Mouse (Mus musculus) spleen, postnatal 0 days (tissue): ENCODE data around the gene Fam167b. TPM values are rescaled to one million over a fixed set of nuclear protein-coding genes. Genes with fewer than 3 reads are reported as not detected.

Experiments used
- polyA plus RNA-seq: library from polyadenylated mRNA; unstranded; fragments of >200 nt; fragmentation: Nextera tagmentation; extraction: Ambion mirVana; gene quantifications from 2 replicates; pipeline ENCODE4 v1.2.1, GENCODE M21; 2015

Gene Fam167b
- polyA plus RNA-seq, result 11.2 and 17.2 TPM in 2 replicates

GRCm38 (mm10) chr4:129578466-129578865, at the start of gene Fam167b:
Gene Fam167b, minus strand, starts transcription at chr4:129578549.

GRCm38 (mm10) chr4:129623681-129624091, 45.3 kb upstream of the Fam167b start, which contains the start of gene Ccdc28b:
Gene Ccdc28b, minus strand, starts transcription at chr4:129623947.

DNA sequence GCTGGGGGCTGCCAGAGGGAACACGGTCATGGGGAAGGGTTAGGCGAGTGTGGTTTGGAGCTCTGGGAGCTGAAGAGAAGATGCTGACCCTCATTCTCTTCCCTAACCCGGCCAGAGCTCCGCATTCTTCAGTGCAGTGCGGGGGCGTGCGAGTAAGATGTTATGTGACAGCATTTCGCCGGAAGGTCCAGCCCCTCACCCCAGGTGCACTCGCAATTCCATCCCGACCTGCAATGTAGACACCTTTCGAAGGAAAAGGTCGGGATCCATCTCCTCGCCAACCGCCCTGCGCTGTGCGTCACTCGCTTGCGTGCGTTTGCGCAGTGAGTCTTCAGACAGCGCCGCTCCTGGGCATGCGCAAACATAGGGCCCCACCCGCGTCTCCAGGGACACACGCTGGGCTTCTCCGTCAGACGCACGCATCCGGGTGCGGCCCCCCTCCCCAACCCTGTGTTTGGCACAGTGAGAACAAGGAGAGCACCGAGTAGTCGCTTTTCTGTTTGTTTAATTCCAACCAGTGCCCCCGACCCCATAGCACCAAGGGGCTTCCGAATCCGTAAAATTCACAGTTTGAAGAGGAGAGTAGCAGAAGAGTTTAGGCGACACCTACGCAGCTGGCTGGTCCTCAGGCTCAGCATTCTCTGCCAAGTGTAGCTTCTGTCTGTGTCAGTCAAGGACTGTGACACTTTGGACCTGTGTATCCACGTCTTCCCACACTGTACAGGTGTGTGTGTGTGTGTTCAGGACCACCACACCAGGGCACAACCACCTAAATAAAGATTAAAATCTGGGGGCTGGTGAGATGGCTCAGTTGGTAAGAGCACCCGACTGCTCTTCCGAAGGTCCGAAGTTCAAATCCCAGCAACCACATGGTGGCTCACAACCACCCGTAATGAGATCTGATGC, 40.7 kb upstream of the Fam167b start, which contains the start of gene Iqcc:
Iqcc (minus strand) TSS at position 314 of the 906 bp plus-strand sequence.

DNA sequence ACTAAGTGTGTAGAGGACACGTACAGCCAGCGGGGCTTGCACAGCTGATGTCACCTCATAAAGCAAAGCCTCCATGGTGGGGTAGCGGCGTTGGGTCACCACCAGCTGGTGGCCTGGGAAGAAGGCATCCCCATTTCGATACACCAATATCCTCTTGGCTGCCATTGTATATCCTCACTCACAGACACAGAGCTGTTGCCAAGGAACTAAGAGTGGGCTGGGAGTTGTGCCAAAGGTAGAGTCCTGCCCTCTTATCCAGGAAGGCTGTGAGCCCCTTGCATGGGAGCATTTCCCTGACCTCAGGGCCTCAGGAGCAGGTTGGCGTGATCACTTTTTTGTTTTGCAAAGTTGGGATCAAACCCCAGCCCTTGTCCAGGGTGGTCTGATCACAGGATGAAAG, 35.7 kb upstream of the Fam167b start, which contains the start of gene Dcdc2b:
Dcdc2b (minus strand) TSS at position 165 of the 400 bp plus-strand sequence.

GRCm38 (mm10) chr4:129600233-129601158, 22.1 kb upstream of the Fam167b start, which contains the start of the genes Eif3i and Tmem234:
Gene Eif3i, minus strand, starts transcription at chr4:129600648.
Gene Tmem234, plus strand, starts transcription at chr4:129600668.

GRCm38 (mm10) chr4:129573430-129573829, 4.9 kb downstream of the Fam167b start, which contains the start of gene Lck:
Gene Lck, minus strand, starts transcription at chr4:129573641.

DNA sequence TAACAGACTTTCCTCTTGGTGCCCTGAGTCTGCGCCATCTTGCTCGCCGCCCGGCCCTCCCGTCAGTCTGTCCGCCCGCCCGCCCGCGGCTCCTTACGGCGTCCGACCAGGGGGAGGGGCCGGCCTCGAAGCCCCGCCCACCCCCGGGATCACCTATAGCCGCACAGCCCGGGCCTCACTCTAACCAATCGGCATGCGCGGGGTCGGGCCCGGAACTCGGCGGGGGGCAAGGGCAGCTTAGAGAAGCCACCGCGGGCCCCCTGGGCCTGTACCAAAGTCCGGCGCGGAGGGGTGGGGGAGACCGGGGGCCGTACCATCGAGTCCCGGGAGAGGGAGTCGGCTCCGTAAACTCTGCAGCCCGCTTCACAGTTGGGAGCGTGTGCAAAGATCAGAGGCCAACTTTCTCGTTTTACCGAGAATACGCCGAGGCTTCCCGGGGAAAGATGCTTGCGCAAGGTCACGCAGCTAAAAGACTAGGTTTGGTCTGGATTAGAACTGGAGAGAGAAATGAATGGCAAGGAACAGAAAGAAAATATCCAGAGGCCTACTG, 35.7 kb downstream of the Fam167b start, which contains the start of gene Hdac1:
Hdac1 (minus strand) TSS at position 122 of the 550 bp plus-strand sequence.

Other genes starting within 250 kb of the Fam167b start
- 313 and 348 TPM in 2 replicates for gene Rbbp4, start 243.2 kb downstream of the Fam167b start, polyA plus RNA-seq
- 31.7 and 32.9 TPM in 2 replicates for gene Zbtb8os, start 242.9 kb downstream of the Fam167b start, polyA plus RNA-seq
- gene Zbtb8a, start 200.4 kb downstream of the Fam167b start, polyA plus RNA-seq, result 7.3 and 8.1 TPM in 2 replicates
- gene Zbtb8b, start 137.7 kb downstream of the Fam167b start, polyA plus RNA-seq, result 0.26 and 0.28 TPM in 2 replicates
- 63.6 and 67.3 TPM in 2 replicates for gene Bsdc1, start 117.0 kb downstream of the Fam167b start, polyA plus RNA-seq
- gene Tssk3, start 87.5 kb downstream of the Fam167b start, polyA plus RNA-seq, result 0.10 TPM in 1 of 2 replicates, not detected in the other
- gene Fam229a, start 87.4 kb downstream of the Fam167b start, polyA plus RNA-seq, result 0.74 and 0.83 TPM in 2 replicates
- gene Marcksl1, start 65.0 kb downstream of the Fam167b start, polyA plus RNA-seq, result 93.7 and 116 TPM in 2 replicates
- 127 and 132 TPM in 2 replicates for gene Hdac1, start 35.8 kb downstream of the Fam167b start, polyA plus RNA-seq
- 7.3 and 7.8 TPM in 2 replicates for gene Lck, start 4.9 kb downstream of the Fam167b start, polyA plus RNA-seq
- gene Eif3i, start 22.1 kb upstream of the Fam167b start, polyA plus RNA-seq, result 233 and 235 TPM in 2 replicates
- gene Tmem234, start 22.1 kb upstream of the Fam167b start, polyA plus RNA-seq, result 185 and 186 TPM in 2 replicates
- gene Dcdc2b, start 35.7 kb upstream of the Fam167b start, polyA plus RNA-seq, result 0.81 and 1.3 TPM in 2 replicates
- gene Iqcc, start 40.5 kb upstream of the Fam167b start, polyA plus RNA-seq, result 15.1 and 15.3 TPM in 2 replicates
- gene Ccdc28b, start 45.4 kb upstream of the Fam167b start, polyA plus RNA-seq, result 36.7 and 45.7 TPM in 2 replicates
- 29.9 and 30.4 TPM in 2 replicates for gene Txlna, start 62.5 kb upstream of the Fam167b start, polyA plus RNA-seq
- gene Kpna6, start 94.2 kb upstream of the Fam167b start, polyA plus RNA-seq, result 5.4 and 6.5 TPM in 2 replicates
- 4.9 and 5.1 TPM in 2 replicates for gene Tmem39b, start 118.3 kb upstream of the Fam167b start, polyA plus RNA-seq
- gene Khdrbs1, start 163.8 kb upstream of the Fam167b start, polyA plus RNA-seq, result 42.1 and 46.7 TPM in 2 replicates
- 286 and 292 TPM in 2 replicates for gene Ptp4a2, start 232.7 kb upstream of the Fam167b start, polyA plus RNA-seq